Mouse (Mus musculus) layer of hippocampus, postnatal 14 days (tissue): ENCODE data around the gene Tnik. TPM values are rescaled to one million over a fixed set of nuclear protein-coding genes. Genes with fewer than 3 reads are reported as not detected.
A peak's percentile ranks its signal among the peaks of the same experiment; 100 is the strongest.

Experiments used
- DNase-seq, 2 experiments: peaks; one replicate each; pipeline ENCODE4 v3.0.0; 2021 to 2022; ENCODE audit warnings: low spot score in 2 of 2, mixed read lengths in 1 of 2
- long read RNA-seq, 2 experiments: library from polyadenylated mRNA; stranded (forward); transcript quantifications; one replicate each; pipeline ENCODE4 v2.0.0; 2021
- total RNA-seq, 2 experiments: library from RNA; stranded (reverse); gene quantifications; 2 replicates each; pipeline ENCODE4 v1.2.3; 2021

Gene Tnik
- 100 to 1,000 TPM; 194 to 236 TPM for total RNA-seq
- long read RNA-seq, experiment 1, full-length matches to known transcripts: 9 of 28 reads
- long read RNA-seq, experiment 1, partial matches to known transcripts: 13 of 28 reads
- long read RNA-seq, experiment 1, other reads (novel, unspliced or antisense): 6 of 28 reads
- long read RNA-seq, experiment 2, partial matches to known transcripts: 11 of 15 reads
- long read RNA-seq, experiment 2, other reads (novel, unspliced or antisense): 2 of 15 reads

GRCm38 (mm10) chr3:28263002-28263947 lies at the start of gene Tnik:
TSS of gene Tnik (plus strand) at chr3:28263214.
- peak; percentile 81 to 95 for DNase-seq

GRCm38 (mm10) chr3:28214886-28215311 lies 48.1 kb upstream of the Tnik start:
- DNase-seq: no peak

DNA sequence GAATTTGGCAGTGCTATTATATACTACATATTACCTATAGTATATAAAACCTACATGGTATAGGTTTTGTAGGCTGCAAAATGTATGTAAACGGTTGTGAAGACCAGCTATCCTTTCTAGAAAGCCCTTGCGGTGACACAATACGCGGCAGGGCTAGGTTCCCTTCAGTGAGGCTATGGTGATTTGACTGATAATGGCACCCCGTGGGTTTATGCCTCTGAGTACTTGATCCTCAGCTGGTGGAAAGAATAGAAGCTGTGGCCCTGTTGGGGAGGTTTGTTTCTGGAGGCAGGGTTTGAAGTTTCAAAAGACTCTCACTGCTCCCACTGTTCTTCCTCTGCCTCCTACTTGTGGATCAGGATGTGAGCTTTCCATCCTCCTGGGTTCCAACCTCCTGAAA lies 46.0 kb upstream of the Tnik start:
- DNase-seq: no peak

DNA sequence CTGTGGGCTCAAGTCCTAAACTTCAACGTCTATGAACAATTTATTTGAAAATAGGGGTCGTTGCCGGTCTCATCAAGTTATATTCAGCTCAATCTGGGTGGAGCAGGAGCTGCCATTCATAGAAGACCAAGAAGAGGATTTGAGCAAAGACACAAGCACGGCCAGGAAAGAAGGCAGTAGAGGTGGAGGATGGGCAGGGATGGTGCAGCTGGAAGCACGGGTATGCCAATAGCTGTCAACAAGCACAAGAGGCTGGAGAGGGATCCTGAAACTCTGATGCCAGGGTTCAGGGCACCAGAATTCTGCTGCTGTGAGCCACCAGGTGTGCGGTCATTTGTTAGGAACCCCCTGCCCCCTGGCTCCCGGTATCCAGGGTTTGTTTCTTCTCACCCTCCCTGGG lies 43.5 kb upstream of the Tnik start:
- DNase-seq: no peak

DNA sequence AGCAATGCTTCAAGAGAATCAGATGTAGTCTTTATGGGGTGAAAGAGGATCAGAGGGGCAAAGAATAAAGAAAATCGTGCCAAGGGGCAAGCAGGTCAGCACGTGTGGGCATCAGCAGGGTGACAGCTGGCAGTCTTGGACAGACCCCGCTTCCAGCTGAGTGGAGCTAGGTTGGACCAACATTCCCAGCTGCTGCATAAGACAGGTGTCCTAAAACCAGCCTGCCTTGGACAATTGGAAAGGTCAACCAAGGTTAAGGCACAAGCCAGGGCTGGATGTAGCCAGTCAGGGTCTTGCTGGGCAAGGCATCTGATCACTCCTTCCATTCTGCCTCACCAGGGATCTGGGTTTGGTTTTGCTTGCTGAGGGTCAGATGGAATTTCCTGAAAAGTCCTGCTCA lies 43.0 kb upstream of the Tnik start:
- no peak for DNase-seq

- DNase-seq: no peak
These were observed 38.3 kb upstream of the Tnik start for GRCm38 (mm10) chr3:28224437-28225356.

DNA sequence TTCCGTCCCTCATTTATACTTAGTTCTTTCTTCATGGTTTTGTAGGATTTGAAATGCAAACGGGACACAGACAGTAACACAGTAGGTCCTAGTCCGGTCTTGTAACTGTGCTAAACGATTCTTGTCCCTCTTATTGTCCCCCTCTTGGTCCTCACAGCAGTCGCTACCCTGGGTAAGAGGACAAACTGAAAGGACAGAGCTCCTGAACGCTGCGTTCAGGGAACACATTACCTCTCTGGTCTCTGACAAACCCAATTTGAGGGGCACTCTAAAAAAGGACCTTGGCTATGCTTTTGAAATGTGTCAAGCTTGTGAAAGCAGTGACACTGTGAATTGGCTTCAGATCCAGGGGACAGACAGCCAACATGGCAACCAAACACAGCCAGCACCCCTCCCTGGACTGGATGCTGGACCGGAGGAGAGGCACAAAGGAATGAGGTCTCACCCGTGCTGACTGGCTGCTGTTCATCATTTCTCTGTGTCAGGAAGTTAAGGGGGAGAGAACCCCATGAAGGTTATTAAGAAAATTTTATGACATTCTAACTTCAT lies 37.6 kb upstream of the Tnik start:
- DNase-seq: peak in 1 of 2 experiments; percentile 59

GRCm38 (mm10) chr3:28226181-28226580 lies 36.8 kb upstream of the Tnik start:
- no peak for DNase-seq

GRCm38 (mm10) chr3:28228930-28229329 lies 34.1 kb upstream of the Tnik start:
- no peak for DNase-seq

- DNase-seq: no peak
These were observed 33.5 kb upstream of the Tnik start for GRCm38 (mm10) chr3:28229503-28229902.

DNA sequence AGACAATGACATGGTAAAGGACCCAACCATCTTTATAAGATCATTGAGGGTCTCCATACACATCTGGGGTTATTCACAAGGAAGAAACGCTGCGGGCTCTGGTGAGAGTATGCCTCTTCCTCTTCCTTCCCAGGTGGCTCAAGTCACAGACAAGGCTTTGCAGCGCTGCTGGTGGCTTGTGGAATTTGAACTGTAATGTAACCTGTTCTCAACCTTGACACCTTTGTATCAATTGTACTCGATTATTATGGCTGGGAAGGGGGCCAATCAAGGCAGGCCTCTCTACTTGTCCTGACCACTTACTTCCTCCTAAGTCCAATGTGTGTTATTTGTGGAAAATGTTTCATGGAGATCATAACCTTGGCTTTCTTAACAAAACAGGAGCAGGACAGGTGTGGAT lies 30.1 kb upstream of the Tnik start:
- DNase-seq: no peak

DNA sequence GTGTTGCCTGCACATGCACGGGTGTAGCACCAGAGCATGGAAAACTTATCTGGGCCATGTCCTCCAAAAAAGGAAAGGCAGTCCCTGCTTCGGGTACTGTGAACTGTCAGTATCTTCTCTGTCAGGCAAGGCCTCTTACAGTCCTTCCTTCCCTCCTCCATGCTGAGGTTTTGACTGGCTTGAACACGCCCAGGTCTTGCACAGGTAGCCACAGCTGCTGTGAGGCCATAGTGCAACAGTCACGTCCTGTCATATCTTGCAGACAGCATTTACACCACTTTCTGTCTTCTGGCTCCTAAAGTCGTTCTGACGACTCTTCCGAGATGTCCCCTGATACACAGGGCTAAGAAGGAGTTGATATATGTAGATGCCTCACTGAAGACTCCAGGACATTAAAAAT lies 28.8 kb upstream of the Tnik start:
- no peak for DNase-seq

- no peak for DNase-seq
These were observed 26.3 kb upstream of the Tnik start for GRCm38 (mm10) chr3:28236689-28237088.

DNA sequence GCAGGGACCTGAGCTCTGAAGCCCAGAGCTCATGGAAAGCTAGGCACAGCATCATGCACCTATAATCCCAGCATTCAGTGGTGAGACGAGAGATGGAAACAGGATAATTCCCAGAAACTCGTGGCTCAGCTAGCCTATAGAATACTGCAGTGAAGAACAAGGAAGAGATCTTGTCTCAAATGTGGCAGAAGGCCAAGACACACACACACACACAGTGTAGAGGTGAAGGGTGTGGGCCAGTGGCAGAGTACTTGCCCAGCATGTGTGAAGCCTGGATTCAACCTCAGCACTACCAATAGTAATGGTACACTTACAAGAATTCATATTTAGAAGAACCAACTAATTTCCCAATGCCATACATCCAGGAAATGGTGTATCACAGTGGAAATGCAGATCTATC lies 24.9 kb upstream of the Tnik start:
- DNase-seq: no peak

GRCm38 (mm10) chr3:28242561-28242960 lies 20.5 kb upstream of the Tnik start:
- DNase-seq: peak in 1 of 2 experiments; percentile 66

- no peak for DNase-seq
These were observed 18.6 kb upstream of the Tnik start for GRCm38 (mm10) chr3:28244244-28244890.

GRCm38 (mm10) chr3:28248255-28248957 lies 14.6 kb upstream of the Tnik start:
- DNase-seq: no peak

GRCm38 (mm10) chr3:28255711-28256110 lies 7.3 kb upstream of the Tnik start:
- no peak for DNase-seq

GRCm38 (mm10) chr3:28262371-28263001 lies 528 bp upstream of the Tnik start:
- peak; percentile 69 to 70 for DNase-seq
